Mouse (Mus musculus): Measurements from ENCODE around the gene Gpatch2. TPM values are rescaled to one million over a fixed set of nuclear protein-coding genes. Genes with fewer than 3 reads are reported as not detected.

Gene Gpatch2
- polyA plus RNA-seq, 1 experiment, result 19.4 TPM

DNA sequence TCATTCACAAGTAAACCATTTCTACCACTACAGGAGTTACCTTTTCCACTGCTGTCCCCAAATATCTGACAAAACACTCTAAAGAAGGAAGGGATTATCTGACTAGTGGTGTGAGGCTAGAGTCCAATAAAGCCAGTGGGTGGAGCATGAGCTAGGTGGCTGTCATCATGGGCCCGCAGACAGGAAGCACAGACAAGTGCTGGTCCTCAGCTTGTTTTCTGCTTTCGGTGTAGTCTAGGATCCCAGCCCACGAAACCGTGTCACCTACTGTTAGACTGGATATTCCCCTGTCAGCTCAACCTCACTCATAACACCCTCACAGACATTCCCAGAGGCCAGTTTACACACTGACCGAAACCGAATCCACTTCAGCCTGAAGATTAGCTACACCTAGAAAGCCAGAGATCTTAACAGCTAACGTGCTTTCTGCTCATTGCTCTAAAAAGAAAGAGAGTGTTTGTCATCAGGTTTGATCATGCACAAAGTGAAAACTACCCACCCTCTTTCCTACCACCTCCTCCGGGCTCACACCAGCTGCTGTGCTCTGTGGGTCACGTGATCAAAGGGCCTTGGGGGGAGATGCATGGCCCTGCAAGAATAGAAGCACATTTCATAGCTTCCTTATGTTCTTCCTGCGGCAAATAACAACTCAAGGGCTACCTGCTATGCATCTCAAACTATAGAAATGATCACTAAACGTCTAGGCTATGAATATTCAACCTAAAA lies 161.8 kb downstream of the Gpatch2 start:
- no peak for TF ChIP-seq CTCF (IDR thresholded peaks at IDR 0.05; ENCODE audit: borderline replicate concordance, extremely low read depth, insufficient read depth, insufficient read length)
- TF ChIP-seq POLR2A (IDR thresholded peaks at IDR 0.05; ENCODE audit: borderline replicate concordance, extremely low read depth, insufficient read depth, insufficient read length, poor library complexity, severe bottlenecking), result no peak
- DNase-seq (ENCODE audit: low read depth), result peak; percentile 21

DNA sequence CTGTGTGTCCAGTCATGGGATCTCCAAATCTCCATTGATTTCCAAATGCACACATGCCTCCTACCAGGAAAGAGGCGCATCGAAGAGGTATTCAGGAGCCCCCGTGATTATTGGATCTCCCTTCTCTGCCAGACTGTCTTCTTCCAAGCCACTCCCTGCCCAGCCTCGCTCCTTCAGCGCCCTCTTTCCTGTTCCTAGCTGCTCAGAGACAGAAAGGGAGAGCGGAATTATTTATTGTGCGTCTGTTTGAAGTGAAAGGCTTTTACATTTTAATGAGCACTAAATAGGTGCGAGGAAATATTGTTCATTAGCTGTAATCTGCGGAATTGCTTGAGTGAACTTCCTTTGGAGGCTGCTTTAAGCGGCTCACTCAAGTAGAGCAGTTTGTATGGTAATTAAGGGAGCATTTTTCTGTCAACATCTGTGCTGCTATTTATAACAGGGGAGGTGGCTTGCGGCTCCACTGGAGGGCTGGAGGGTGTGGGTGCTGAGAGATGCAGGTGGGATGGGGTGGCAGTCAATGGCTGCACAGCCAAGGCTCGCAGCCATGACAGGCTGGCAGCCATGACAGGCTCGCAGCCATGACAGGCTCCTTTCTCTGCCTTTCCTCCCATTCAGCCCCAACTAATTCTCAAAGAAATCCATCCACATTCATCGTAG lies 162.7 kb downstream of the Gpatch2 start:
- TF ChIP-seq CTCF (IDR thresholded peaks at IDR 0.05; ENCODE audit: borderline replicate concordance, extremely low read depth, insufficient read depth, insufficient read length) (no peak), POLR2A (IDR thresholded peaks at IDR 0.05; ENCODE audit: borderline replicate concordance, extremely low read depth, insufficient read depth, insufficient read length, poor library complexity, severe bottlenecking) (no peak)
- peak; percentile 85 for DNase-seq (ENCODE audit: low read depth)

DNA sequence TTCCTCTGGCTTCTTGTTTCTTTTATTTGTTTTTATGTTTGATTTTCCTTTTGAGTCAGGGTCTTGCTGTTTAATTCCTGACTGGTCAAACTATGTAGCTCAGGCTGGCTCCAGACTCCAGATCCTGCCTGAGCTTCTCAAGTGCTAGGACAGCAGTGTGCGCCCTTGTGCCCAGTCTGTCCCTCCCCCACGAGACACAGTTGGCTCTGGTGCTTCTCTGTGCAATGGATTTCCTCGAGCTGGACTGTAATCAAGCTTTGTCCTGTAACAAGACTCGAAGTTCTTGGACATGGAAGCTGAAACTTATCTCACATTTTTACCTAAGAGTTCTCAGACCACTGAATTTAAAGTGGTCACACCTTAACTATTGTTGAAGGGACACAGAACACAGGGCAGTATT lies 174.2 kb downstream of the Gpatch2 start:
- DNase-seq (ENCODE audit: low read depth), result no peak
- TF ChIP-seq CTCF (IDR thresholded peaks at IDR 0.05; ENCODE audit: borderline replicate concordance, extremely low read depth, insufficient read depth, insufficient read length) (no peak), POLR2A (IDR thresholded peaks at IDR 0.05; ENCODE audit: borderline replicate concordance, extremely low read depth, insufficient read depth, insufficient read length, poor library complexity, severe bottlenecking) (no peak)

DNA sequence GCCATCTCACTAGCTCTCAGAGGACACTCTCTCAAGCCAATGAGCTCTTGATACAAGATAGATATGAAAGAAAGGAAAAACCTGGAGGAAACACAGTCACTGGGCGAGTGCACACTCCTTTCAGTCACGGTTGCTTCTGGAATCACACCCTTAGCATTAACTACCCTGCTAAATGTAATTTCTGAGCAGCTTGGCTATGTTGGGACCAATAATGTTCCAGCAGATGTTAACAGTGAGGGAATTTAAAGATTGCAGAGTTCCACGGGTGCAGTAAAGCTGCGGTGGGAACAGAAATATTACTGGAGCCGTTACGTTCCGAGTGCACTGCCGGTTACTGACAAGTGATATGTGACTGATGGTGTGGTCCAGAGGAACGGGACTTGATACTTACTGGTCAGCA lies 185.5 kb downstream of the Gpatch2 start:
- DNase-seq (ENCODE audit: low read depth), result no peak
- TF ChIP-seq POLR2A (IDR thresholded peaks at IDR 0.05; ENCODE audit: borderline replicate concordance, extremely low read depth, insufficient read depth, insufficient read length, poor library complexity, severe bottlenecking) (no peak), CTCF (IDR thresholded peaks at IDR 0.05; ENCODE audit: borderline replicate concordance, extremely low read depth, insufficient read depth, insufficient read length) (no peak)

Other genes with a start within 250 kb of the Gpatch2 start
- gene D1Pas1, start 248.1 kb upstream of the Gpatch2 start, polyA plus RNA-seq (2012; rRNA removed), result 0.04 TPM in 1 of 2 replicates, not detected in the other
- gene Spata17, start within 50 bp of the Gpatch2 start, polyA plus RNA-seq (2012; rRNA removed), result 0.83 and 0.96 TPM in 2 replicates

All from brain, embryonic 14.5 days (tissue).